11 mouse cellular contexts compared by ENCODE assay signal in the genomic region with DNA sequence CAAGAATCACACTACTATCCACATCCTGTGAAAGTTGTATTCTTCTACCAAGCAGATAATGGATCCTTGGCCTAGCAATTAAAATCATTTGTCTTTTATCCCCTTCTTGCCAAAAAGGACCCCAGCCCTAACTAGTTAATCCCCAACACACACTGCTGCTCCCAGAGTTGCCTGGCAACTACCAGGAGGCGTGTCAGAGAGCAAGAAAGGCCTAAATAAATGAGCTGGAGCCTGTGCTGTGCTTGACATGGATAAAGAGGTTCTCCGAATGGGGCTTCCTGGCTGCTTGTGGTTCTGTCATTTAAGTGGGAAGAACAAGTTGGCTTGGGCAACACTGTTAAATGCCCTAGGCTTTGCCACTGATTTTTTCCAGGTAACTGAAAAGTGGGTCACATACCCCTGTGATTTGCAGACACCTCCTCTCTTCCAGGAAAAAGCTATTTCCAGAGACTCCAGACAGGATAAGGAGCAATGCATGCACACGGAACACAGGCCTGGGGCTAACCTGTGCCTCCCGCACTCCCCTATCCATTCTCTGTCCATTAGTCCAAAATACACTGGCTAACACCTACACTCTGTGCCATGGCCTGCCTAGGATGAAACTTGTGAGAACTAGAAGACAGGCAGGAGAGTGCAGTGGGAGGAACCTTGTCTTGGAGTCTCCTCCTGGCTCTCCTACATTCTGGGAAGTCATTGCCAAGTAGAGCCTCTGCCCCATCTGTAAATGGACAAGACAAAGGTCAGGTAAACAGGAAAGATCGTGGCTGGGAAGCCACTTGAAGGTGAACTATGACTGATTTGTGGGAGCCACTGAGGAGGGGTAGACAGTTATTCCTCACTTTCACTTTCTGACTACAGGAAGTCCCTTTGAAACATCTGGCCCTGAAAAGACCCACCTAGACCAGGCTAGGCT.
DNase-seq lines count a peak whose midpoint lies in the region; ATAC-seq and TF ChIP-seq lines count a peak whose summit lies in the region.
"Had no signal": no experiment of that assay in that cellular context is flagged by ENCODE, and none has a peak within 500 bp of the region (broad histone marks: within the 10 kb centered on the region; RNA-seq: fewer than 3 reads in every experiment).

No protein-coding gene starts in this region.

- no peak overlapping the region; the same call in 1 of the 2 replicates for H3K4me2 ChIP-seq in forebrain, embryonic 16.5 days (ENCODE audit: low read length)
- H3K4me2 ChIP-seq in midbrain, embryonic 12.5 days (replicated peaks): no peak overlapping the region
- H3K4me2 ChIP-seq: stomach, embryonic 15.5 days had no signal

- no peak for TF ChIP-seq POLR2A in cerebellum, adult 2 months (IDR thresholded peaks at IDR 0.05; ENCODE audit: borderline replicate concordance, insufficient read depth, low read length)
- no peak for TF ChIP-seq POLR2A in brain, embryonic 14.5 days (IDR thresholded peaks at IDR 0.05; ENCODE audit: borderline replicate concordance, extremely low read depth, insufficient read depth, insufficient read length, poor library complexity, severe bottlenecking)

- H3K9me3 ChIP-seq in forebrain, embryonic 16.5 days (ENCODE audit: control insufficient read depth, low read length): no peaks in the 10 kb centered on the region
- no peaks in the 10 kb centered on the region for H3K9me3 ChIP-seq in midbrain, embryonic 12.5 days
- no peaks in the 10 kb centered on the region for H3K9me3 ChIP-seq in limb, embryonic 10.5 days (replicated peaks)
- H3K9me3 ChIP-seq: G1E; stomach, embryonic 15.5 days had no signal

- H3K4me1 ChIP-seq in cerebellum, adult 2 months (ENCODE audit: control insufficient read depth, insufficient read depth, low read length): no peaks in the 10 kb centered on the region
- peaks cover 18% of the 10 kb centered on the region for H3K4me1 ChIP-seq in forebrain, embryonic 16.5 days (replicated peaks; ENCODE audit: control insufficient read depth, insufficient read depth, low read length)
- peaks cover 29% of the 10 kb centered on the region for H3K4me1 ChIP-seq in midbrain, embryonic 12.5 days
- peaks cover 24% of the 10 kb centered on the region for H3K4me1 ChIP-seq in limb, embryonic 10.5 days
- H3K4me1 ChIP-seq: stomach, embryonic 15.5 days had no signal

- no peak overlapping the region for H3K9ac ChIP-seq in forebrain, embryonic 16.5 days (replicated peaks; ENCODE audit: low read depth, low read length)
- H3K9ac ChIP-seq in midbrain, embryonic 12.5 days (replicated peaks): no peak overlapping the region; the same call in 1 of the 2 replicates
- H3K9ac ChIP-seq: stomach, embryonic 15.5 days had no signal

- H3K27ac ChIP-seq in cerebellum, adult 2 months (ENCODE audit: insufficient read depth, low read length): no peak overlapping the region
- H3K27ac ChIP-seq in forebrain, embryonic 16.5 days (ENCODE audit: low read length): peak overlapping the region; percentile 38
- H3K27ac ChIP-seq in midbrain, embryonic 12.5 days (replicated peaks): peak overlapping the region; percentile 52
- H3K27ac ChIP-seq in limb, embryonic 10.5 days: no peak overlapping the region
- H3K27ac ChIP-seq: stomach, embryonic 15.5 days had no signal

- peak; percentile 95 for ATAC-seq in forebrain, embryonic 16.5 days
- peak; percentile 91 for ATAC-seq in midbrain, embryonic 12.5 days (ENCODE audit: low FRiP score, low read depth)

- H3K27me3 ChIP-seq in cerebellum, adult 2 months (ENCODE audit: control insufficient read depth, insufficient read depth, low read length): no peaks in the 10 kb centered on the region
- no peaks in the 10 kb centered on the region for H3K27me3 ChIP-seq in forebrain, embryonic 16.5 days (replicated peaks; ENCODE audit: control insufficient read depth, insufficient read depth, low read length)
- H3K27me3 ChIP-seq in midbrain, embryonic 12.5 days: peaks cover 56% of the 10 kb centered on the region
- no peaks in the 10 kb centered on the region for H3K27me3 ChIP-seq in limb, embryonic 10.5 days (ENCODE audit: low read depth, poor library complexity, severe bottlenecking)
- H3K27me3 ChIP-seq: stomach, embryonic 15.5 days had no signal

- no peaks in the 10 kb centered on the region for H3K36me3 ChIP-seq in forebrain, embryonic 16.5 days (ENCODE audit: control insufficient read depth, insufficient read depth)
- H3K36me3 ChIP-seq in midbrain, embryonic 12.5 days: no peaks in the 10 kb centered on the region
- peaks cover 8% of the 10 kb centered on the region for H3K36me3 ChIP-seq in limb, embryonic 10.5 days
- H3K36me3 ChIP-seq: stomach, embryonic 15.5 days had no signal

- no peak overlapping the region for H3K4me3 ChIP-seq in cerebellum, adult 2 months (replicated peaks; ENCODE audit: insufficient read depth, low read depth, low read length)
- no peak overlapping the region for H3K4me3 ChIP-seq in forebrain, embryonic 16.5 days (replicated peaks; ENCODE audit: low read length)
- no peak overlapping the region for H3K4me3 ChIP-seq in midbrain, embryonic 12.5 days
- H3K4me3 ChIP-seq in limb, embryonic 10.5 days: no peak overlapping the region
- H3K4me3 ChIP-seq: stomach, embryonic 15.5 days had no signal

- DNase-seq in cerebellum, postnatal 10 days: peak; percentile 21 to 32
- no peak for DNase-seq in cerebellum, adult 2 months
- DNase-seq in brain, embryonic 14.5 days (ENCODE audit: low read depth): peak; percentile 96
- DNase-seq in urinary bladder, postnatal 14 days (ENCODE audit: low spot score): no peak
- DNase-seq in limb, embryonic 10.5 days (ENCODE audit: low spot score): no peak
- DNase-seq in left cerebral cortex, adult 8-10 months (ENCODE audit: low spot score in 2 of 2): no peak
- DNase-seq: adrenal gland, postnatal 14 days had no signal

- 68% methylated on average over 5 of the region's 5 CpGs for WGBS in cerebellum, adult 2 months
- 19% methylated on average over 5 of the region's 5 CpGs for WGBS in forebrain, embryonic 16.5 days
- 41% methylated on average over 5 of the region's 5 CpGs for WGBS in midbrain, embryonic 12.5 days
- WGBS in limb, embryonic 10.5 days: 49% methylated on average over 5 of the region's 5 CpGs

- TF ChIP-seq CTCF in cerebellum, adult 2 months (IDR thresholded peaks at IDR 0.05; ENCODE audit: borderline replicate concordance, insufficient read depth, low read depth, low read length): no peak
- no peak for TF ChIP-seq CTCF in brain, embryonic 14.5 days (IDR thresholded peaks at IDR 0.05; ENCODE audit: borderline replicate concordance, extremely low read depth, insufficient read depth, insufficient read length)

Comparison
In these comparisons a context has a peak if more than half of its experiments do, and no peak if none do; other contexts are left out.
1. DNase-seq: peak in cerebellum, postnatal 10 days (2 of 2) and brain, embryonic 14.5 days (single experiment); none in cerebellum, adult 2 months (0 of 2), urinary bladder, postnatal 14 days (single experiment), limb, embryonic 10.5 days (single experiment) and left cerebral cortex, adult 8-10 months (0 of 2).
2. H3K27ac ChIP-seq: peak in forebrain, embryonic 16.5 days (single experiment) and midbrain, embryonic 12.5 days (single experiment); none in cerebellum, adult 2 months (single experiment) and limb, embryonic 10.5 days (single experiment).